Mouse (Mus musculus) thymus, adult 2 months (tissue): ENCODE data around the gene Npsr1. TPM values are rescaled to one million over a fixed set of nuclear protein-coding genes. Genes with fewer than 3 reads are reported as not detected.

ENCODE experiments used
- DNase-seq: peaks from one replicate; pipeline ENCODE4 v3.0.0; 2021
- H3K27ac ChIP-seq: fragments of 200-500 bp; 2 replicates; pipeline ENCODE4 v1.5.1; 2012; ENCODE audit warnings: low read length, control low read depth; ENCODE audit not compliant: control insufficient read depth, insufficient read depth
- H3K27me3 ChIP-seq: fragments of 200-500 bp; 2 replicates; pipeline ENCODE4 v1.6.1; 2012; ENCODE audit warnings: mild to moderate bottlenecking, low read length, moderate library complexity, mixed read lengths; ENCODE audit not compliant: control insufficient read depth, insufficient read depth
- H3K36me3 ChIP-seq: fragments of 200-500 bp; 2 replicates; pipeline ENCODE4 v1.6.1; 2012; ENCODE audit warnings: mild to moderate bottlenecking, low read length, moderate library complexity; ENCODE audit not compliant: control insufficient read depth, insufficient read depth
- H3K4me1 ChIP-seq: fragments of 200-500 bp; replicated peaks from 2 replicates; pipeline ENCODE4 v1.6.1; 2012; ENCODE audit warnings: low read length; ENCODE audit not compliant: control insufficient read depth, insufficient read depth
- H3K4me3 ChIP-seq: fragments of 200-500 bp; 2 replicates; pipeline ENCODE4 v1.5.1; 2012; ENCODE audit warnings: mild to moderate bottlenecking, low read length, control low read depth, moderate library complexity; ENCODE audit not compliant: control insufficient read depth, insufficient read depth
- CTCF ChIP-seq: fragments of 200-500 bp; IDR thresholded peaks from 2 replicates; pipeline ENCODE4 v1.5.1; 2012; ENCODE audit warnings: mild to moderate bottlenecking, control low read depth, low read length, moderate library complexity, borderline replicate concordance; ENCODE audit not compliant: control insufficient read depth, poor library complexity, insufficient read depth; ENCODE audit errors: extremely low read depth
- POLR2A ChIP-seq: fragments of 200-500 bp; IDR thresholded peaks from 2 replicates; pipeline ENCODE4 v1.6.1; 2012; ENCODE audit warnings: mild to moderate bottlenecking, low read length, control low read depth, moderate library complexity; ENCODE audit not compliant: control insufficient read depth, poor library complexity, insufficient read depth; ENCODE audit errors: extremely low read depth
- WGBS: fragments of 180-500 bp; shearing (Covaris S2); methylation state at CpG from one replicate; pipeline ENCODE4 v1.1.7; 2018; 5-methylcytosine and 5-hydroxymethylcytosine counted together
- polyA plus RNA-seq: library from polyadenylated mRNA; depleted of rRNA; stranded (reverse); fragments of >200 nt; gene quantifications from 2 replicates; pipeline ENCODE4 v1.2.3, GENCODE M21; 2012; rRNA removed

The Npsr1 gene
- 1.0 and 1.3 TPM in 2 replicates for polyA plus RNA-seq

DNA sequence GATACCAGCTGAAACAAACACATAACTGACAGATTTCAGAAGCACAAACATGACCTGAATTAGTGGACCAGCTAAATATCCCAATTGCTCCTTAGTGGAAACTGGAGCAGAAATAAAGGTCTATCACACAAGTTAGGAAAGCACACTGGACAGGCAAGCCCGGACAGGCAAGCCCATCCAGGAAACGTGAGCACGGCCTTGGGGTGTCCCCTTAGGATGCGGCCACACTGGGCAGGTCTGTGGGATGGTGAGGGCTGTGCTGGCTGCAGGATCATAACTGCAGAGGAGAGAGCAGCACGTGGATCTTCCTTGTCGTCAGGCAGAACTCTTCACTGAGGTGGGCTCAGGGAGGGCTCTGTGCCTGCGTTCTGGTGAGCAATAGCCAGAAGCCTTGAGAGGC, at the start of gene Npsr1:
Gene Npsr1 (plus strand): TSS at position 301 of the 400 bp plus-strand sequence.
- no peak within 1 kb of the TSS for H3K27ac ChIP-seq
- H3K4me1 ChIP-seq: no peaks in the 10 kb centered on the region
- no peak for DNase-seq
- H3K36me3 ChIP-seq: no peaks in the 10 kb centered on the region
- 84% methylated on average over 7 of the region's 7 CpGs for WGBS
- no peaks in the 10 kb centered on the region for H3K27me3 ChIP-seq
- TF ChIP-seq CTCF: no peak
- no peak for TF ChIP-seq POLR2A
- no peak within 1 kb of the TSS for H3K4me3 ChIP-seq

DNA sequence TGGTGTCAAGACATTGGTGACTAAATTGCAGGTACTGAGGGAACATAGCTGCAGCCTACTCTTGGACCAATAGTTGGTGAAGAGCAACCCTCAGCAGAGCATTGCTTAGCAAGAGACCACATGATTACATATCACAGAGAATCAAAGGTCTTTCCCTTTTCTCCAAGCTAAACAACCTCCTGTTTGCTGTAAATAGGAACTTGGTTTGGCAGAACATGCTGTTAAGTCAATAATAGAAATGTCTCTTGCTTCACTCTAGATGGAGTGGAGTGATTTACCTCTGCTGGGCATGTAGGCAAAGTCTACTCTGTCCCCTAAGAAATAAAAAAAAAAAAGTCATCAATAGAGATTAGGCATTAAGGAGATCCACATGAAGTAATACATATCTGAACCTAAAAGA, 46.3 kb upstream of the Npsr1 start:
- no peak overlapping the region for H3K27ac ChIP-seq
- no peak overlapping the region for H3K4me3 ChIP-seq
- TF ChIP-seq POLR2A: no peak
- no peak for TF ChIP-seq CTCF
- no peaks in the 10 kb centered on the region for H3K4me1 ChIP-seq
- H3K27me3 ChIP-seq: no peaks in the 10 kb centered on the region
- DNase-seq: no peak
- H3K36me3 ChIP-seq: no peaks in the 10 kb centered on the region

DNA sequence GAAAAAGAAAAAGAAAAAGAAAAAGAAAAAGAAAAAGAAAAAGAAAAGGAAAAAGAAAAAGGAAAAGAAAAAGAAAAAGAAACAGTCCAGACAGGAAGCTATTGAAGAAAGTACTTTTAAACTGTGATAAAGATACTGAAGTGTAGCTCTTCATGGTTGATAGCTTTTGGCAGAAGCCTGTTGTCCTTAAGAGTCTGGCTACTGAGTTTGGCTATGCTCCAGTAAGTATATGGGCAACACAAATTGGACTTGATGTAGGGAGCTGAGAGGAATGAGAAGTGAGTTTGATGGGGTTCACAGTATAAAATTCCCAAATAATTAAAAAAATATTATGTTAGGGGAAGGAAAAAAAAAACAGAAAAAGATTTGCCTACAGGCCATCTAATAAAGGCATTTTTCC, 34.5 kb upstream of the Npsr1 start:
- no peak for DNase-seq
- no peaks in the 10 kb centered on the region for H3K4me1 ChIP-seq
- no peak overlapping the region for H3K27ac ChIP-seq
- no peak overlapping the region for H3K4me3 ChIP-seq
- H3K36me3 ChIP-seq: no peaks in the 10 kb centered on the region
- TF ChIP-seq POLR2A: no peak
- no peak for TF ChIP-seq CTCF
- no peaks in the 10 kb centered on the region for H3K27me3 ChIP-seq

DNA sequence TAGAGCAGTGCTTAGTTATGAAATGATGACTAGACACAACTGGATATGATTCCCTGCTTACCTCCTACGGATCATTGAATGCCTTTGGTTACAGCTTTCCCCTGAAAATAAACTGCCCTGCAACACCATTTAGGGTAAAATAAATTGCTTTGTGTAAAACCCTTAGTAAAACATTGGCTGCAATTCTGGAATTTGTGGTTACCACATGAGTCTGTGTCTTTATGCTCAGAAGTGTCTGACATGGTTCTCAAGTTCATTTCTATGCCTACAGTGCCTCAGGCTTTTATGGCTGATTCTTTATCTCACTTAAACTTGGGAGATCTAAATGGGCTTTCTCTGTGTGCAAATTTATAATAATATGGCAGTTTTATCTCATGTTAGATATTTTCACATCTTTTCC, 26.1 kb upstream of the Npsr1 start:
- Histone ChIP-seq H3K4me1 (no peaks in the 10 kb centered on the region), H3K36me3 (no peaks in the 10 kb centered on the region), H3K27ac (no peak overlapping the region), H3K27me3 (no peaks in the 10 kb centered on the region), H3K4me3 (no peak overlapping the region)
- no peak for DNase-seq
- 95% methylated on average over 1 of the region's 1 CpGs for WGBS
- no peak for TF ChIP-seq POLR2A
- TF ChIP-seq CTCF: no peak

DNA sequence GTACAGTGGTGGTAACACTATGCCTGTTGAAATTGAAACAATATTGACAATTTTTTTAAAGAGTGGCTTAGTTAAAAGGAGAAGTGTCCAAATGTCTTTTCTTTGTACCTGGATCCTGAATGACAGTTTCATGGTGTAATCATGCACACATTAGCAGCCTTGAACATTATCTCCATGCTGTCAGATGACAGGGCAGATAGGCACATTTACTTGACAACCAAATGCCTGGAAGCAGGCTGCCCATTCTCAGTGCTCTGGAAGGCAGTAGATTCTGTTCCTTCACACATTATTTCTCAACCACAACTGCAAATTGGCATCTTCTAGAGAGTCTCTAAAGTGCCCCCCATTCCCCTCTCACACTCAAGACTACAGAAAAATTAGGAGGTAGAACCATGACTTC, 20.2 kb upstream of the Npsr1 start:
- no peak for DNase-seq
- Histone ChIP-seq H3K4me1 (no peaks in the 10 kb centered on the region), H3K4me3 (no peak overlapping the region), H3K27ac (no peak overlapping the region), H3K36me3 (no peaks in the 10 kb centered on the region), H3K27me3 (no peaks in the 10 kb centered on the region)
- TF ChIP-seq POLR2A: no peak
- TF ChIP-seq CTCF: no peak

DNA sequence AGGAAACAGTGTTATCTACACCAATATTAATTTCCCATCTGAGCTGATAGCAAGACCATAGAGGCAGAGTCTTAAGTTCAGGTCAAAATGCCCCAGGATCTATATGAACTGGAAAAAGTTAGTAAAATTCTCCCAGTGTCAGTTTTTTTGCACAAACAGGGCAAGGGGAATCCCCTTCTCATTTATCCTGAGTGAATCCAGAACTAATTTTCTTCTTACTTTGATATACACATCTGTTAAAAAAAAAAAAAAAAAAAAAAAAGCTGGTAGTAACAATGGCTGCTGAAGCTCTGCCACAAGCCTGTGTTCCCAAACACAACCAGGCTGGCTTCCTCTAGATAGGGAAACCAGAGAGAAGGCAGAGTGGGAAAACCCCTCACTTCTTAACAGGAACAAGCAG, 5.9 kb upstream of the Npsr1 start:
- no peak overlapping the region for H3K27ac ChIP-seq
- TF ChIP-seq CTCF: no peak
- no peak for TF ChIP-seq POLR2A
- DNase-seq: no peak
- no peaks in the 10 kb centered on the region for H3K36me3 ChIP-seq
- H3K4me1 ChIP-seq: no peaks in the 10 kb centered on the region
- H3K27me3 ChIP-seq: no peaks in the 10 kb centered on the region
- H3K4me3 ChIP-seq: no peak overlapping the region

DNA sequence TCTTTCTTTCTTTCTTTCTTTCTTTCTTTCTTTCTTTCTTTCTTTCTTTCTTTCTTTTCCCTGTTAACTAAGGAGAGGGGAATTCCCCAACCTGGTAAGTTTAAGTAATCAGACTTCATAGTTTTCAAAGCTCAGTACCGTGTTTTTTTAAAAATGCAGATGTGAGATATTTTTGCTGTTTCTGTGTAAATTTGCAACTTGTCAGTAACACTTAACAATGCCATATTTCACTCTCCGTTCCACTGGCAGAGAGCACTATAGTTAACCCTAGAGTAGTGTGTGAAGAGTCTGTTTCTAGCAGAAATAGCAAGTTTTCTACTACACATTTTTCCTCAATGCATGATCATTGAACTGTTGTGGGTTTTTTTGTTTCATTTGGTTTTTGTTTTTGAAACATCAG, 730 bp downstream of the Npsr1 start:
- H3K4me1 ChIP-seq: no peaks in the 10 kb centered on the region
- no peaks in the 10 kb centered on the region for H3K27me3 ChIP-seq
- no peaks in the 10 kb centered on the region for H3K36me3 ChIP-seq
- TF ChIP-seq POLR2A (no peak), CTCF (no peak)
- H3K27ac ChIP-seq: no peak overlapping the region
- DNase-seq: no peak
- H3K4me3 ChIP-seq: no peak overlapping the region
- 35% methylated on average over 2 of the region's 2 CpGs for WGBS
